Mouse (Mus musculus) small intestine, adult 2 months (tissue): Measurements from ENCODE around the gene Mrpl22.

Source experiments
- CTCF ChIP-seq: fragments of 200-500 bp; IDR thresholded peaks from 2 replicates; pipeline ENCODE4 v1.5.1; 2012; ENCODE audit warnings: low read depth, mild to moderate bottlenecking, control low read depth, inconsistent platforms, low read length, moderate library complexity, mixed read lengths; ENCODE audit not compliant: insufficient replicate concordance, insufficient read length; ENCODE audit errors: extremely low read depth
- POLR2A ChIP-seq: fragments of 200-500 bp; IDR thresholded peaks from 2 replicates; pipeline ENCODE4 v1.6.1; 2012; ENCODE audit warnings: low read depth, mild to moderate bottlenecking, control low read depth, inconsistent platforms, low read length, moderate library complexity

- no peak for TF ChIP-seq CTCF
- no peak for TF ChIP-seq POLR2A
These were observed 43.9 kb upstream of the Mrpl22 start for GRCm38 (mm10) chr11:58127544-58127943.
